Mouse (Mus musculus): ENCODE measurements around the gene Ppp2r5d. TPM values are rescaled to one million over a fixed set of nuclear protein-coding genes. Genes with fewer than 3 reads are reported as not detected.
A peak's percentile ranks its signal among the peaks of the same experiment; 100 is the strongest.

The Ppp2r5d gene
- polyA plus RNA-seq, 1 experiment = 113 TPM

- H3K4me3 ChIP-seq (ENCODE audit: control insufficient read depth, insufficient read depth, low read length) = no peak overlapping the region
- H3K27me3 ChIP-seq (ENCODE audit: control insufficient read depth, insufficient read depth, low read length) = no peaks in the 10 kb centered on the region
- no peak overlapping the region for H3K27ac ChIP-seq (ENCODE audit: control insufficient read depth, insufficient read depth, low read length)
- peaks cover 24% of the 10 kb centered on the region for H3K4me1 ChIP-seq (replicated peaks; ENCODE audit: control insufficient read depth, insufficient read depth, low read length)
- DNase-seq = no peak
- 88% methylated on average over 9 of the region's 9 CpGs for WGBS
- TF ChIP-seq POLR2A (IDR thresholded peaks at IDR 0.05; ENCODE audit: control insufficient read depth, extremely low read depth, insufficient read depth, low read length, poor library complexity) = no peak
- TF ChIP-seq CTCF (IDR thresholded peaks at IDR 0.05; ENCODE audit: borderline replicate concordance, control insufficient read depth, extremely low read depth, insufficient read depth, low read length, poor library complexity) = no peak
- H3K36me3 ChIP-seq (ENCODE audit: control insufficient read depth, insufficient read depth, low read length) = peaks cover 5% of the 10 kb centered on the region; the same call in 1 of the 2 replicates
Observed at GRCm38 (mm10) chr17:46678911-46679310, 26.0 kb downstream of the Ppp2r5d start.

GRCm38 (mm10) chr17:46678416-46678815 is 26.5 kb downstream of the Ppp2r5d start, which contains the start of gene Mea1:
TSS of gene Mea1 (plus strand) at chr17:46678793.
- H3K4me1 ChIP-seq (replicated peaks; ENCODE audit: control insufficient read depth, insufficient read depth, low read length) = peaks cover 26% of the 10 kb centered on the region
- no peak within 1 kb of the TSS for H3K4me3 ChIP-seq (ENCODE audit: control insufficient read depth, insufficient read depth, low read length)
- H3K36me3 ChIP-seq (ENCODE audit: control insufficient read depth, insufficient read depth, low read length) = peaks cover 3% of the 10 kb centered on the region; the same call in 1 of the 2 replicates
- DNase-seq = no peak
- no peak within 1 kb of the TSS for H3K27ac ChIP-seq (ENCODE audit: control insufficient read depth, insufficient read depth, low read length)
- H3K27me3 ChIP-seq (ENCODE audit: control insufficient read depth, insufficient read depth, low read length) = no peaks in the 10 kb centered on the region
- 92% methylated on average over 9 of the region's 9 CpGs for WGBS
- no peak for TF ChIP-seq POLR2A (IDR thresholded peaks at IDR 0.05; ENCODE audit: control insufficient read depth, extremely low read depth, insufficient read depth, low read length, poor library complexity)
- no peak for TF ChIP-seq CTCF (IDR thresholded peaks at IDR 0.05; ENCODE audit: borderline replicate concordance, control insufficient read depth, extremely low read depth, insufficient read depth, low read length, poor library complexity)

DNA sequence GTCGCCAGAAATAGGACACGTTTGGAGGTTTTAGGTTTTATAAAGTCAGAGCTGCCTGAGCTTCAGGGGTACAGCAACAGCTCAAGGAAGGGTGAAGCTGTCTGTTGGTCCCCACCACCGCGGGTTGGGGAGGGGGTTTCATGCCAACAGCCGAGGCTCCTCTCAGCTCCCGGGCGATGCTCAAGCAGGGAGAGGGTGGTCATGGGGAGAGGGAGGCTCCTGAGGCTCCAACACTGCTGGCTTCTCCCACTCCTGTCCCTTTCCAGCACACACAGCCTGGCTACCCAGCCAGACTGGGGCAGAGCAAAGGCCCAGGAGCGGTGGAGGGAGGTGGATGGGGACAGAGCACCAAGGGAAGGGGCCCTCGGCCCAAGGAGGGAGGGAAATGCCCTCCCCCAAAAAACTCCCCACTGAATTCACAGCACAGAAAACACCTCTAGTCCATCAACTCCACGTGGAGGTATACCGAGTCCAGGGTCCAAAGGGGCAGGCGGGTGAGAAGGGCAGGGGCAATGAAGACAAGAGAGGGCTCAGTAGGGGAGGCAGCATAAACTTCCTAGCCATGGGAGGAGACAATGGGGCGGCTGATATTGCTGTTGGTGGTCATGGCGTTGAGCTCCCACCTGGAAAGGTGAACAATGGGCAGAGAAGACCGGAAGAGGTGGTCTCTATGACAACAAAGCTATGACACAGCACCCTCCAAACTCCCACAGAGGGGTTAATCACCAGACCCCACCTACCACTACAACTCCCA is 30.2 kb downstream of the Ppp2r5d start:
- peaks cover 10% of the 10 kb centered on the region; the same call in 1 of the 2 replicates for H3K36me3 ChIP-seq (ENCODE audit: control insufficient read depth, insufficient read depth, low read length)
- no peaks in the 10 kb centered on the region for H3K27me3 ChIP-seq (ENCODE audit: control insufficient read depth, insufficient read depth, low read length)
- H3K4me1 ChIP-seq (replicated peaks; ENCODE audit: control insufficient read depth, insufficient read depth, low read length) = peaks cover 24% of the 10 kb centered on the region
- WGBS = 49% methylated on average over 15 of the region's 15 CpGs
- DNase-seq = no peak
- no peak overlapping the region for H3K27ac ChIP-seq (ENCODE audit: control insufficient read depth, insufficient read depth, low read length)
- H3K4me3 ChIP-seq (ENCODE audit: control insufficient read depth, insufficient read depth, low read length) = peak overlapping the region; percentile 74
- TF ChIP-seq CTCF (IDR thresholded peaks at IDR 0.05; ENCODE audit: borderline replicate concordance, control insufficient read depth, extremely low read depth, insufficient read depth, low read length, poor library complexity) (no peak), POLR2A (IDR thresholded peaks at IDR 0.05; ENCODE audit: control insufficient read depth, extremely low read depth, insufficient read depth, low read length, poor library complexity) (no peak)

- WGBS = under 1% methylated on average over 43 of the region's 43 CpGs
- Histone ChIP-seq H3K36me3 (ENCODE audit: control insufficient read depth, insufficient read depth, low read length) (peaks cover 15% of the 10 kb centered on the region; the same call in 1 of the 2 replicates), H3K4me1 (replicated peaks; ENCODE audit: control insufficient read depth, insufficient read depth, low read length) (peaks cover 17% of the 10 kb centered on the region), H3K27me3 (ENCODE audit: control insufficient read depth, insufficient read depth, low read length) (no peaks in the 10 kb centered on the region), H3K4me3 (ENCODE audit: control insufficient read depth, insufficient read depth, low read length) (peak within 1 kb of the TSS; percentile 74), H3K27ac (ENCODE audit: control insufficient read depth, insufficient read depth, low read length) (no peak within 1 kb of the TSS)
- peak; percentile 89 for DNase-seq
- 0 out of 2 replicates have a peak, but pooled peaks have one; percentile 40 for TF ChIP-seq CTCF (IDR thresholded peaks at IDR 0.05; ENCODE audit: borderline replicate concordance, control insufficient read depth, extremely low read depth, insufficient read depth, low read length, poor library complexity)
- TF ChIP-seq POLR2A (IDR thresholded peaks at IDR 0.05; ENCODE audit: control insufficient read depth, extremely low read depth, insufficient read depth, low read length, poor library complexity) = peak; percentile 78
Observed at GRCm38 (mm10) chr17:46673850-46674529, 30.9 kb downstream of the Ppp2r5d start, which contains the start of gene Rrp36. TSS of gene Rrp36 (minus strand) at chr17:46674352.

- no peak for DNase-seq
- TF ChIP-seq POLR2A (IDR thresholded peaks at IDR 0.05; ENCODE audit: control insufficient read depth, extremely low read depth, insufficient read depth, low read length, poor library complexity) = no peak
- TF ChIP-seq CTCF (IDR thresholded peaks at IDR 0.05; ENCODE audit: borderline replicate concordance, control insufficient read depth, extremely low read depth, insufficient read depth, low read length, poor library complexity) = no peak
- peaks cover 15% of the 10 kb centered on the region for H3K4me1 ChIP-seq (replicated peaks; ENCODE audit: control insufficient read depth, insufficient read depth, low read length)
- H3K27me3 ChIP-seq (ENCODE audit: control insufficient read depth, insufficient read depth, low read length) = no peaks in the 10 kb centered on the region
- H3K36me3 ChIP-seq (ENCODE audit: control insufficient read depth, insufficient read depth, low read length) = peaks cover 14% of the 10 kb centered on the region; the same call in 1 of the 2 replicates
- 98% methylated on average over 10 of the region's 10 CpGs for WGBS
- no peak overlapping the region for H3K27ac ChIP-seq (ENCODE audit: control insufficient read depth, insufficient read depth, low read length)
- no peak overlapping the region for H3K4me3 ChIP-seq (ENCODE audit: control insufficient read depth, insufficient read depth, low read length)
Observed at GRCm38 (mm10) chr17:46669911-46670310, 35.0 kb downstream of the Ppp2r5d start.

DNA sequence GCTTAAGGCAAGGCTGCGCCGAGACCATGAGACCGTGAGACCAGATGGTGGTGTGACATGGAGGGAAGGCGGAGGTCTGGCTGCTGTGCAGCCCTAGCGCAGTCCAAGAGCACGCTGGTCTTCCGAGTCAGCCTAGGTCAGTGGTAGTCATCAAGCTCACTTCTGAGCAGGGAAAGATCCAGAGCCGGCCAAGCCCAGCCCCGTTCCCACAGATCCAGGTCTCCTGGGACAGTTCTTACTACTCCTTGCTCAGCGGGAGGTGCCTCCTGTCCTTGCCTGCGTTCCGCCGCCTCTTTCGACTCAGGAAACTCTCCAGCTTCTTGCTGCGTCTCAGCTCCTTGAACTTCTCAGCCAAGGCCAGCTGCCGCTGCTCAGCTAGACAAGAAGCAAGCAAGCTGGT is 37.2 kb downstream of the Ppp2r5d start:
- TF ChIP-seq POLR2A (IDR thresholded peaks at IDR 0.05; ENCODE audit: control insufficient read depth, extremely low read depth, insufficient read depth, low read length, poor library complexity) (no peak), CTCF (IDR thresholded peaks at IDR 0.05; ENCODE audit: borderline replicate concordance, control insufficient read depth, extremely low read depth, insufficient read depth, low read length, poor library complexity) (no peak)
- Histone ChIP-seq H3K4me1 (replicated peaks; ENCODE audit: control insufficient read depth, insufficient read depth, low read length) (peaks cover under 1% of the 10 kb centered on the region), H3K27me3 (ENCODE audit: control insufficient read depth, insufficient read depth, low read length) (no peaks in the 10 kb centered on the region), H3K4me3 (ENCODE audit: control insufficient read depth, insufficient read depth, low read length) (no peak overlapping the region), H3K36me3 (ENCODE audit: control insufficient read depth, insufficient read depth, low read length) (peaks cover 14% of the 10 kb centered on the region; the same call in 1 of the 2 replicates), H3K27ac (ENCODE audit: control insufficient read depth, insufficient read depth, low read length) (no peak overlapping the region)
- no peak for DNase-seq
- WGBS = 95% methylated on average over 16 of the region's 16 CpGs

All from thymus, adult 2 months (tissue).